Mouse (Mus musculus) midbrain, embryonic 15.5 days (tissue): ENCODE data around the gene Dnase1l1. TPM values are rescaled to one million over a fixed set of nuclear protein-coding genes. Genes with fewer than 3 reads are reported as not detected.

Experiments
- ATAC-seq: fragments of 200-750 bp; cut with Nextera tagmentation; replicated peaks from 2 replicates; pipeline ENCODE4 v1.8.0; 2017; ENCODE audit warnings: moderate TSS enrichment
- H3K27ac ChIP-seq: fragments of 300-500 bp; sonication (generic); 2 replicates; pipeline ENCODE4 v1.5.1; 2015; ENCODE audit warnings: mild to moderate bottlenecking, inconsistent platforms
- H3K27me3 ChIP-seq: fragments of 300-500 bp; sonication (generic); replicated peaks from 2 replicates; pipeline ENCODE4 v1.6.1; 2015; ENCODE audit warnings: inconsistent platforms
- H3K36me3 ChIP-seq: fragments of 300-500 bp; sonication (generic); replicated peaks from 2 replicates; pipeline ENCODE4 v1.6.1; 2015; ENCODE audit warnings: inconsistent platforms
- H3K4me1 ChIP-seq: fragments of 300-500 bp; sonication (generic); 2 replicates; pipeline ENCODE4 v1.6.1; 2015; ENCODE audit warnings: inconsistent platforms
- H3K4me2 ChIP-seq: fragments of 300-500 bp; sonication (generic); 2 replicates; pipeline ENCODE4 v1.6.1; 2015; ENCODE audit warnings: inconsistent platforms, mild to moderate bottlenecking, moderate library complexity
- H3K4me3 ChIP-seq: fragments of 300-500 bp; sonication (generic); 2 replicates; pipeline ENCODE4 v1.5.1; 2015; ENCODE audit warnings: mild to moderate bottlenecking, inconsistent platforms
- H3K9ac ChIP-seq: fragments of 300-500 bp; sonication (generic); 2 replicates; pipeline ENCODE4 v1.6.1; 2015; ENCODE audit warnings: mild to moderate bottlenecking, inconsistent platforms
- H3K9me3 ChIP-seq: fragments of 300-500 bp; sonication (generic); 2 replicates; pipeline ENCODE4 v1.6.1; 2016; ENCODE audit warnings: inconsistent platforms
- WGBS: fragments of 180-500 bp; shearing (Covaris S2); methylation state at CpG from one replicate; pipeline ENCODE4 v1.1.7; 2015; ENCODE audit warnings: mixed read lengths; 5-methylcytosine and 5-hydroxymethylcytosine counted together
- polyA plus RNA-seq: library from polyadenylated mRNA; unstranded; fragments of >200 nt; fragmentation: Nextera tagmentation; extraction: Ambion mirVana; gene quantifications from 2 replicates; pipeline ENCODE4 v1.2.1, GENCODE M21; 2015

The Dnase1l1 gene
- polyA plus RNA-seq, 1 experiment from 2014 or later, result 5.2 TPM

DNA sequence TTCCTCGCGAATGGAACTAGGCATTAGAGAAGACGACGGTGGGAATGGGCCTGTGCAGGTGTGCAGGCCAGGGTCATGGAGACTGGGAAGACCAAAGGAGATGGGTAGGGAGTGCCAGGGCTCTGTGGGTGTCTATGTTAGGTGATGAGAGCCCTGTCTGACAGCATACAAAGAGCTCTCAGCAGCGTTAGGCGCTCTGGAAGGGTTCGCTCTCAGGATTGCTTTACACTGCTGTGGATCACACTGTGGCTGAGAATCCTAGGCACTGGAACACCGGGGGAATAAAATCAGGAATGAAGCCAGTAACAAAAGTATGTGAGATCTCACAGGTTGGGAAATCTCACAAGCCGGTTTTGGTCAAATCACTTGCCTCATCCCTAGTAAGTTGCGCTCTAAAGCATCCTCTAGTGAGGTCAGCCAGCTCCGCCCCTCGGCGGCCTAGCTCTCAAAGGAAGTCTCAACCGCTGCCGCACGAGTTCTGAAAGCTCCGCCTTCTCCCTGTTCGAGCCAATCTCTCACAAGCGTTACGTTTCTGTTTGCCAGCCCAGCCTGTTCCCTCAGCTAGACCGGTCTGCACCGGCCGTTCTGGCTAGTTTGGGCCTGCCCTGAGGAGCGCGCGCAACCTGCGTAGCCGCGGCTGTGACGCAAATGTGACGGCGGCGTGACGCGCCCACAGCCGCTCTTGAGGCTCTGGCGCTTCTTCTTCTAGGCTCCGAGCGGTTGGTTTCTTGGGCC is 27.8 kb downstream of the Dnase1l1 start, which contains the start of gene Emd:
Gene Emd, plus strand, starts transcription at position 535 of the 735 bp plus-strand sequence.
- ATAC-seq, result peak; percentile 97

DNA sequence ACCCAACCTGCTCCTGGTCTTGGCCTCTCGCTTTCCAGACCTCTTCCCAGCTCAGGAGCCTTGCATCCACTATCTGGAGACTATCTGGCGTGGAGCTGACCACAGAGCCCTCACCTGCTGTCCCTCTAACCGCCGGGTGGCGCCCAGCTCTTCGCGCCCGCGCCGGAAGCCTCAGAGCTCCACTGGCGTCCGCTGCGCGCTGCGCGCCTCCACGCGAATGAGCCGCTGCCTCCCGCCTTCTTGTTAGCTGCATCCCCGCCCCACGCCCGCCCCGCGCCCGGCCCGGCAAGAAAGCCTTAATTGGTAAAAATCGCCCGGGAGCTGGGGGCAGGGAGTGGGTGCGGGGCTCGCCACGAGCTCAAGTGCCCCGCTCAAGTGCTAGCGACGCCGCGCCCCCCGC is 32.5 kb downstream of the Dnase1l1 start, which contains the start of gene Flna:
Gene Flna, minus strand, starts transcription at position 206 of the 400 bp plus-strand sequence.
- H3K27me3 ChIP-seq, result no peaks in the 10 kb centered on the region
- no peak for ATAC-seq
- no peaks in the 10 kb centered on the region for H3K36me3 ChIP-seq
- peak within 1 kb of the TSS; percentile 72 for H3K4me2 ChIP-seq
- H3K4me1 ChIP-seq, result peaks cover 4% of the 10 kb centered on the region; the same call in 1 of the 2 replicates
- H3K9ac ChIP-seq, result peak within 1 kb of the TSS; percentile 46
- H3K27ac ChIP-seq, result peak within 1 kb of the TSS; percentile 60
- H3K4me3 ChIP-seq, result peak within 1 kb of the TSS; percentile 44
- no peaks in the 10 kb centered on the region for H3K9me3 ChIP-seq
- 12% methylated on average over 38 of the region's 38 CpGs for WGBS

More for the DNA sequence above, 27.8 kb downstream of the Dnase1l1 start, which contains the start of gene Emd:
- H3K4me1 ChIP-seq, result peaks cover 7% of the 10 kb centered on the region
- peak within 1 kb of the TSS; percentile 64 for H3K4me2 ChIP-seq
- H3K27ac ChIP-seq, result peak within 1 kb of the TSS; percentile 90
- H3K4me3 ChIP-seq, result peak within 1 kb of the TSS; percentile 61
- H3K9me3 ChIP-seq, result no peaks in the 10 kb centered on the region
- 21% methylated on average over 39 of the region's 39 CpGs for WGBS
- H3K9ac ChIP-seq, result peak within 1 kb of the TSS; percentile 67
- H3K36me3 ChIP-seq, result no peaks in the 10 kb centered on the region; the same call in 1 of the 2 replicates
- H3K27me3 ChIP-seq, result no peaks in the 10 kb centered on the region

DNA sequence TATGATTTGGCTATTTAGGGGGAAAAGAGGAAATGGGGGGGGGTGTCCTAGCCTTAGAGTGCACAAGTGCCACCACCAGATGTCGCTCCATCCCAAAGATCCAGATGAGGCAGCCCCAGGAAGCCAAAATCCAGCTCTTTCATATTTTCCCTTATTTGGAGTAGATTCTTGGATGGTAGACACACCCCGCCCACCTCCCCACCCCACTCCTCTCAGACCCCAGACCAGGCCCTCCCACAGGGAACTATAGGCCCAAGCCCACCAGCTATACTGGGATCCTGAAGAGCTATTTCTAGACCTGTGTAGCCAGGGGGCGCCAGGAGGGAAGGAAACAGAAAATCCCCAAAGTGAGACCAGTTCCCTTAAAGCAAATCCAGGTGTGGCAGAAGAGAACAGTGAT is 33.5 kb downstream of the Dnase1l1 start:
- Histone ChIP-seq H3K27me3 (no peaks in the 10 kb centered on the region), H3K36me3 (no peaks in the 10 kb centered on the region), H3K9ac (no peak overlapping the region), H3K4me2 (peak overlapping the region; percentile 72), H3K9me3 (no peaks in the 10 kb centered on the region), H3K4me1 (peaks cover 8% of the 10 kb centered on the region; the same call in 1 of the 2 replicates), H3K4me3 (no peak overlapping the region), H3K27ac (peak overlapping the region; percentile 3; the same call in 1 of the 2 replicates)
- WGBS, result 21% methylated on average over 3 of the region's 3 CpGs
- no peak for ATAC-seq

DNA sequence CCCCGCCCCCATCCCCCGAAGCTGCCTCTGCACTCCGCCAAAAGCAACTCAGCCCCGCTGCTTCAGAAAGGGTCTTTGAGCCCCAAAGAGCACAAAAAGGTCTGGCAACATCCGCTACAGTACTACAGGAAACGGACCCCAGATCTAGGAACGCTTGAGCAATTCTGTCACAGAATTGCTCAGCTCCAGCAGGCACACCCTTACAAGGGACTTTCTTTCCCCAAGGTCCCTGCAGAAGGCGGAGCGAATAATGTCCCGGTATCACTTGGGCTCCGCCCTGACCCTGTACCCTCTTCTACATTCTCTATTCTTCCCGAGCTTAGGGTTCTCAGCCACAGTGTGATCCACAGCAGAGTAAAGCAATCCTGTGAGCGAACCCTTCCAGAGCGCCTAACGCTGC is 35.4 kb downstream of the Dnase1l1 start:
- H3K36me3 ChIP-seq, result 0 out of 2 replicates have a peak, but pooled peaks cover 3% of the 10 kb centered on the region
- WGBS, result 21% methylated on average over 15 of the region's 15 CpGs
- no peaks in the 10 kb centered on the region for H3K27me3 ChIP-seq
- peak overlapping the region; percentile 57 for H3K4me2 ChIP-seq
- ATAC-seq, result peak; percentile 18
- no peaks in the 10 kb centered on the region for H3K9me3 ChIP-seq
- H3K4me3 ChIP-seq, result peak overlapping the region; percentile 57
- H3K4me1 ChIP-seq, result peaks cover 19% of the 10 kb centered on the region
- H3K9ac ChIP-seq, result no peak overlapping the region
- peak overlapping the region; percentile 89 for H3K27ac ChIP-seq

DNA sequence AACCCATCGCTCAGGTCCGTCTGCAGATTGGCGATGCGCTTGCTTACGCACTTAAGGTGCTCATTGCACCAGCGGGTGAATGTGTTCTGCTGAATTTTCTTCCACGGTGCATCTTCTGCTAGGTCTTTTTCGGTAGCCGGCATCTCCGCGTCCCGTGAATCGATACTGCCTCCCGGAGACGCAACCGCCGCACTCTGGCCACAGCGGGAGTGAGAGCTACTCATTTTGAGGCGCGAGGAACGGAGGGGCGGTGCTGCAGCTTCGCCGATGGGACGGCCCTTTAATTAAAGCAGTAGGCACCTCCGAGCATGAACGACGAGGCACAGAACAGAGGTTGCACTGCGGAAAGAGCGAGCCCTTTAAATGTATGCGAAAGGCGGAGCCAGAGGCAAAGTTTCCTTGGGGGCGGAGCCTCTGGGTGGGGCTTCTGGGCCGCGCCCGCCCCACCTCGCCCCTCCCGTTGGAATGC is 35.9 kb downstream of the Dnase1l1 start:
- peak overlapping the region; percentile 57 for H3K4me3 ChIP-seq
- peak; percentile 92 for ATAC-seq
- no peaks in the 10 kb centered on the region for H3K27me3 ChIP-seq
- H3K4me1 ChIP-seq, result peaks cover 19% of the 10 kb centered on the region
- H3K36me3 ChIP-seq, result 0 out of 2 replicates have a peak, but pooled peaks cover 8% of the 10 kb centered on the region
- peak overlapping the region; percentile 58 for H3K9ac ChIP-seq
- H3K27ac ChIP-seq, result peak overlapping the region; percentile 89
- 23% methylated on average over 38 of the region's 38 CpGs for WGBS
- no peaks in the 10 kb centered on the region for H3K9me3 ChIP-seq
- H3K4me2 ChIP-seq, result peak overlapping the region; percentile 57

DNA sequence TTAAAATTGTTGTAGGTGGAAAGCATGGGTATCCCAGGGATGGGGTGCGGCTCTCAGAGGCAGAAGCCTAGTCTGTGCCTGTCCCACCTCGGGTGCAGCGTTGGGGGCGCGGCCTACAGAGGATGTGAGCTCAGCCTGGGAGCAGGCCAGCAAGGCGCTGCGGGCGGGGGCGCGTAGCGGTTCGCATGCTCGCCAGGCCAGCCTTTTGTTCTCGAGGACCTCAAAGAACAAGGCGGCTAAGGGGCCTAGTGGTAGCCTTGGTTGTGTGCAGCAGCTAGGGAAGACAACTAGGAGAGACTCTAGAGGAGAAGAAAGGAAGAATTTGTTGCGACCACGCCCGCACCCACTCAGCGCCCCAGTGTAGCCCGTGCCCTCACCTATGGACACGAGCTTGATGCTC is 36.5 kb downstream of the Dnase1l1 start:
- WGBS, result 24% methylated on average over 21 of the region's 21 CpGs

DNA sequence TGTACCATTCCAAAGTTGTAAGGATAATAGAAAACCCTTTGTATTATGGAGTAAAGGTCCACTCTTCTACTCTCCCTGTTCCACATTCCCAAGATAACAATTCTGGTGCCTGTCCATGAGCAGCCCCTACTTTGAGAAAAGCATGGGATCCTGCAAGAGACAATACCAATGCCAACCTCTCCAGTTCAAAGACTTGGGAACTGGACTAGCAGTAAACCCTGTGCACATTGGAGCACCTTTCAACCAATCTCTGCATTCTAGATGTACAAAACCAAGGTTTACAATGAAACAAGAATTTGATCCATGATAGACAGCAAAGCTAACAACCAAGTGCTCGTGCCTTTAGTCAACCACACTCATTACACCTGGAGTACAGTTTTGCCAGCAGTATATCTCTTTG is 37.0 kb downstream of the Dnase1l1 start:
- peaks cover 19% of the 10 kb centered on the region for H3K4me1 ChIP-seq
- 0 out of 2 replicates have a peak, but pooled peaks cover 9% of the 10 kb centered on the region for H3K36me3 ChIP-seq
- peak overlapping the region; percentile 89 for H3K27ac ChIP-seq
- ATAC-seq, result no peak
- no peaks in the 10 kb centered on the region for H3K9me3 ChIP-seq
- H3K27me3 ChIP-seq, result no peaks in the 10 kb centered on the region
- WGBS, result 22% methylated on average over 1 of the region's 1 CpGs
- H3K4me2 ChIP-seq, result peak overlapping the region; percentile 57
- peak overlapping the region; percentile 57 for H3K4me3 ChIP-seq
- H3K9ac ChIP-seq, result peak overlapping the region; percentile 58

More for the DNA sequence above, 36.5 kb downstream of the Dnase1l1 start:
- Histone ChIP-seq H3K4me1 (peaks cover 19% of the 10 kb centered on the region), H3K36me3 (0 out of 2 replicates have a peak, but pooled peaks cover 9% of the 10 kb centered on the region), H3K4me3 (peak overlapping the region; percentile 57), H3K4me2 (peak overlapping the region; percentile 57), H3K9ac (peak overlapping the region; percentile 58), H3K27ac (peak overlapping the region; percentile 89), H3K9me3 (no peaks in the 10 kb centered on the region), H3K27me3 (no peaks in the 10 kb centered on the region)
- ATAC-seq, result peak; percentile 65

DNA sequence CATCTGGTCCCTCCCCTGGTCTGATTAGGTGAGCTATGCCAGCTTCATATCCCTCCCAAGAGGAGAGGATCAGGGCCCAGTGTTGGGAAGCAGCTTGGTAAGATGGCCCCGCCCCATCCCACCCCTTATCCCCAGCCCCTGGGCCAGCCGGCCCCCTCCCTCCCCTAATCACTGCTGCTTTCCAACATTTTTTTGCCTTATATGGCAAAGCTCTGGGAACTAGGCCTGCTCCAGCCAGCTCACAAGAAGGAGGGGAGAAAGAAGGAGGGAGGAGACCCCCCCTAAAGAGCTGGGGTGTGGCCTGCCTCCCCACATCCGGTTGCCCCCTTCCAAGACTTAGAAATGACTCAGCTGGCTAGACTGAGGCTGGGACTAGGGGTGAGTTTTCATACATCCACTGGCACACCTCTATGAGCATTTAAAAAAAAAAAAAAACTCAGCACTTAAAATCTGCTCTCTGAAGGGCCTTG is 37.5 kb downstream of the Dnase1l1 start:
- H3K27ac ChIP-seq, result peak overlapping the region; percentile 89
- H3K36me3 ChIP-seq, result 0 out of 2 replicates have a peak, but pooled peaks cover 10% of the 10 kb centered on the region
- 21% methylated on average over 3 of the region's 3 CpGs for WGBS
- peak overlapping the region; percentile 58 for H3K9ac ChIP-seq
- H3K27me3 ChIP-seq, result no peaks in the 10 kb centered on the region
- peaks cover 19% of the 10 kb centered on the region for H3K4me1 ChIP-seq
- H3K4me2 ChIP-seq, result peak overlapping the region; percentile 57
- H3K9me3 ChIP-seq, result no peaks in the 10 kb centered on the region
- H3K4me3 ChIP-seq, result peak overlapping the region; percentile 57
- peak; percentile 17 for ATAC-seq

DNA sequence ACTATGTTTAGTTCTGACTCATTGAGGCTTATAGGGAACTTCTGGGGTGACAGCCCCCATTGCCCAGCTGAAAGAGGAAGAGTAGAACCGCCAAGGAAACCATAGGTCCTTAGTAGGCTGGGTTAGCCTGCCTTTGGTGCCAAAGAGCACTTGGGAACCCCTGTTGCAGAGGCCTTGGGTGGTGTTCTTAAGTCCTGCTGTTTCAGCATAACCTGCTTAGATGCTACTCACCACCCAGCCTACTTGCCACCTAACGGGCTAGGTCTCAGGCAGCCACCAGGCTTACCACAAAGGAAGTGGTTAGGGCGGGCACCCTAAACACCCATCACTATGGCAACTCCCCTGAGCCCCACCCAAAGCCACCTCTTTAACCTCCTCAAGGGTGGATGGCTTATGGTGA is 38.3 kb downstream of the Dnase1l1 start:
- Histone ChIP-seq H3K27me3 (no peaks in the 10 kb centered on the region), H3K36me3 (peaks cover 18% of the 10 kb centered on the region; the same call in 1 of the 2 replicates), H3K4me1 (peaks cover 16% of the 10 kb centered on the region), H3K27ac (no peak overlapping the region), H3K4me3 (peak overlapping the region; percentile 57), H3K4me2 (peak overlapping the region; percentile 57), H3K9ac (peak overlapping the region; percentile 58; the same call in 1 of the 2 replicates), H3K9me3 (no peaks in the 10 kb centered on the region)
- 53% methylated on average over 3 of the region's 3 CpGs for WGBS
- ATAC-seq, result no peak

DNA sequence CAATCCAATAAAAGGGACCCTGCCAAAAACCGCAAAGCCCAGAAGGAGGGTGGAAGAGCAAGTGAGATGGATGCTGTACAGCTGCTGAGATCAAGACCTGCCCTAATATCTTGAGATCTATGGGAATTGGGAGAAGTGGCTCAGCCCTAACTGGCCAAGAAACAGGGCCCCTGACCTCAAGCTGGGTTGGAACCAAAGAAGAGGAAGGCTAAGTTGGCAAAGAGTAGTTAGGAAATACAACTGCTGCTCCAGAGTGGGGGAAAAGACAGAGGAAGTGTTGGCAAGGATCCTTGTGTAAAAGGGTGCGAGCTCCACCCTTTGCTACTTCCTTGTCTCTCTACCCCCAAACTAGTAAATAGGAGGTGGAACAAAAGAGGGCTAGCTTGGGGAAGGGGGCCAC is 38.7 kb downstream of the Dnase1l1 start:
- Histone ChIP-seq H3K9ac (peak overlapping the region; percentile 58; the same call in 1 of the 2 replicates), H3K9me3 (no peaks in the 10 kb centered on the region), H3K27me3 (no peaks in the 10 kb centered on the region), H3K27ac (no peak overlapping the region), H3K4me1 (peaks cover 16% of the 10 kb centered on the region), H3K4me2 (peak overlapping the region; percentile 57), H3K4me3 (peak overlapping the region; percentile 57), H3K36me3 (peaks cover 18% of the 10 kb centered on the region; the same call in 1 of the 2 replicates)
- ATAC-seq, result no peak
- WGBS, result 100% methylated on average over 2 of the region's 2 CpGs

DNA sequence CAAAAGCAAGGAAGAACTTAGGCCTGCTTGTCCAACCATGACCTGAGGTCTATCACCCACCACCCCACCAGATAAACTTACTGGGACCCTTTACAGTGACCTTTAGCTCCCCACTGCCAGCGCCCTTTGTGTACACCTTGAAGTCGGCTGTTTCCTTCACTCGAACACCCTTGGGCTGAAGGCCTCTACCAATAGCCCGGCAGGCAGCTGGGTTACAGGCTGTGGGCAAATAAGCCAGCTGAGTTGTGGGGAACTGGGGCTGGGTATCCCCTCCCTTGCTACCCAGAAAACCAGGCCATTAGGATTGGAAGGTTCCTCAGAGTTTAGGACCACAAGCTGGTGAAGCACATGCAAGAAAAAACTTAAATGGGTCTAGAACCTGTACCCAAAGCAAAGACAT is 41.8 kb downstream of the Dnase1l1 start:
- Histone ChIP-seq H3K4me2 (no peak overlapping the region), H3K36me3 (peaks cover 28% of the 10 kb centered on the region), H3K9me3 (no peaks in the 10 kb centered on the region), H3K4me3 (no peak overlapping the region), H3K9ac (no peak overlapping the region), H3K27ac (no peak overlapping the region), H3K27me3 (no peaks in the 10 kb centered on the region), H3K4me1 (peaks cover 16% of the 10 kb centered on the region)
- ATAC-seq, result no peak
- WGBS, result 93% methylated on average over 4 of the region's 4 CpGs

DNA sequence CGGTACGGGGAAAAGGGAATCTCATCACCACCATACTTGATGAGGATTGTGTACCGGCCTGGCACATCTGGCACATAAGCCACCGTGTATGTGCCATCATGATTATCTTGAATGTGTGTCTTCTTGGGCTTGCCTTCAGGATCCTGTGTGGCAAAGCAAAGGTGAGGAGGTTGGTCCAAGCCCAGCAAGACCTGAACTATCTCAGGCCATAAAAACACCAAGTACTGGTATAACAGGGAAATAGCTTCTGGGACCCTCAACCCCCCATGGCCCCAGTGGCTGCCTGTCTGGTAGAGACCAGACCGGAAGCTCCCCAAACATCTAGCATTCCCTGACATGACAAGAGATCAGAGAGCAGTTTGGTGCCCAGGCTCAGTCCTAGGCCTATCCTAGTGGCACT is 48.9 kb downstream of the Dnase1l1 start:
- 94% methylated on average over 5 of the region's 5 CpGs for WGBS
- Histone ChIP-seq H3K4me1 (no peaks in the 10 kb centered on the region), H3K4me3 (no peak overlapping the region), H3K4me2 (no peak overlapping the region), H3K27me3 (no peaks in the 10 kb centered on the region), H3K9ac (no peak overlapping the region), H3K27ac (no peak overlapping the region), H3K9me3 (no peaks in the 10 kb centered on the region), H3K36me3 (peaks cover 32% of the 10 kb centered on the region)
- ATAC-seq, result no peak
